Mouse (Mus musculus) myocyte (in vitro differentiated cells): ENCODE data around the gene Zfp526.

Experiments
- CEBPB ChIP-seq: IDR thresholded peaks from 2 replicates; pipeline ENCODE4 v1.6.1; 2011; ENCODE audit warnings: mild to moderate bottlenecking, moderate library complexity; ENCODE audit not compliant: poor library complexity, insufficient read depth, severe bottlenecking
- E2F4 ChIP-seq: IDR thresholded peaks from one replicate; pipeline ENCODE4 v1.6.1; 2011; ENCODE audit warnings: mild to moderate bottlenecking, control low read depth, moderate library complexity; ENCODE audit not compliant: insufficient read depth
- POLR2A ChIP-seq: IDR thresholded peaks from one replicate; pipeline ENCODE4 v1.6.1; 2011; ENCODE audit warnings: low read depth, mild to moderate bottlenecking, control low read depth, moderate library complexity; ENCODE audit not compliant: insufficient read length
- REST ChIP-seq: IDR thresholded peaks from one replicate; pipeline ENCODE4 v1.6.1; 2011; ENCODE audit warnings: mild to moderate bottlenecking, control low read depth, moderate library complexity; ENCODE audit not compliant: insufficient read depth, insufficient read length
- TCF12 ChIP-seq: IDR thresholded peaks from one replicate; pipeline ENCODE4 v1.6.1; 2011; ENCODE audit warnings: mild to moderate bottlenecking, control low read depth; ENCODE audit not compliant: poor library complexity, insufficient read depth, severe bottlenecking
- TCF3 ChIP-seq: IDR thresholded peaks from one replicate; pipeline ENCODE4 v1.6.1; 2011; ENCODE audit warnings: low read depth, control low read depth; ENCODE audit not compliant: insufficient read length
- USF1 ChIP-seq: IDR thresholded peaks from one replicate; pipeline ENCODE4 v1.6.1; 2011; ENCODE audit warnings: low read depth, mild to moderate bottlenecking, control low read depth, moderate library complexity

GRCm38 (mm10) chr7:25238015-25238706, 16.9 kb downstream of the Zfp526 start:
- TF ChIP-seq POLR2A (peak; percentile 41), REST (no peak), CEBPB (peak; percentile 71; the same call in 1 of the 2 replicates), E2F4 (no peak), USF1 (no peak), TCF3 (no peak), TCF12 (no peak)
